Mouse (Mus musculus) liver, postnatal 0 days (tissue): ENCODE results near the gene Sdk1.

Source experiments
- CTCF ChIP-seq: sonication (generic); IDR thresholded peaks from 2 replicates; pipeline ENCODE4 v1.5.1; 2016; ENCODE audit warnings: antibody characterized with exemption, low read depth
- EP300 ChIP-seq: IDR thresholded peaks from 2 replicates; pipeline ENCODE4 v1.6.1; 2016; ENCODE audit warnings: antibody characterized with exemption, low read depth, mild to moderate bottlenecking

DNA sequence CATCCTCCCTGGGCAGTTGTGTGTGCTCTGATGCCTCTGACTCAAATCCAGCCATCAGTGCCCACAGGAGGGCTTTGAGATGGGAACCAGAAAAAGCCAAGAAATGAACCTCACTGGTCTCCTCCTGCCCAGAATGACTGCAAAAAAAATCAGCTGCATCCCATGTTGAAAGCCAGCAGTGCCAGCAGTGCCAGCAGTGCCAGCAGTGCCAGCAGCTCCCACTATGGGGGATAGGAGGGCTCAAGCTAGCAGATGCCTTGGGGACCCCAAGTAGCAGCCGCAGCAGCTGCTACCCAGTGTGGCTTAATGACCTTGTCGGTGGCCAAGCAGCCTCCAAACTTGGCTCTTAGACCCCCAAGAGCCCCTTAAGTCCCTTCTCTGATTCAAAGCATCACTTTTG lies 1001.8 kb downstream of the Sdk1 start:
- TF ChIP-seq CTCF (no peak), EP300 (no peak)
